Mouse (Mus musculus): ENCODE data around the gene Osbpl5. TPM values are rescaled to one million over a fixed set of nuclear protein-coding genes. Genes with fewer than 3 reads are reported as not detected.

The Osbpl5 gene
- polyA plus RNA-seq, 1 experiment from 2014 or later: 26.4 TPM

Small RNA genes within 50 kb of the gene (microRNA-seq; reads per million reads assigned to microRNA genes)
- gene Gm22064: not detected

Other genes starting within 250 kb of the Osbpl5 start
- 175 and 192 TPM in 2 replicates for gene Nap1l4, start 207.9 kb downstream of the Osbpl5 start, polyA plus RNA-seq (2015; fragmentation: Nextera tagmentation; extraction: Ambion mirVana)
- gene Cars, start 156.9 kb downstream of the Osbpl5 start, polyA plus RNA-seq (2015; fragmentation: Nextera tagmentation; extraction: Ambion mirVana): 56.4 and 62.8 TPM in 2 replicates
- gene Tnfrsf26, start 128.3 kb downstream of the Osbpl5 start, polyA plus RNA-seq (2015; fragmentation: Nextera tagmentation; extraction: Ambion mirVana): 0.27 and 0.33 TPM in 2 replicates
- 3.4 and 4.5 TPM in 2 replicates for gene Tnfrsf22, start 107.3 kb downstream of the Osbpl5 start, polyA plus RNA-seq (2015; fragmentation: Nextera tagmentation; extraction: Ambion mirVana)
- 1.2 and 1.4 TPM in 2 replicates for gene Tnfrsf23, start 71.1 kb downstream of the Osbpl5 start, polyA plus RNA-seq (2015; fragmentation: Nextera tagmentation; extraction: Ambion mirVana)
- not detected in 2 replicates for gene Mrgprg, start 10.0 kb upstream of the Osbpl5 start, polyA plus RNA-seq (2015; fragmentation: Nextera tagmentation; extraction: Ambion mirVana)
- 1.4 and 1.5 TPM in 2 replicates for gene Mrgpre, start 27.5 kb upstream of the Osbpl5 start, polyA plus RNA-seq (2015; fragmentation: Nextera tagmentation; extraction: Ambion mirVana)
- 25.4 and 29.4 TPM in 2 replicates for gene Nadsyn1, start 65.9 kb upstream of the Osbpl5 start, polyA plus RNA-seq (2015; fragmentation: Nextera tagmentation; extraction: Ambion mirVana)
- gene Dhcr7, start 66.2 kb upstream of the Osbpl5 start, polyA plus RNA-seq (2015; fragmentation: Nextera tagmentation; extraction: Ambion mirVana): 98.0 and 105 TPM in 2 replicates
- gene Gm498, start 109.9 kb upstream of the Osbpl5 start, polyA plus RNA-seq (2015; fragmentation: Nextera tagmentation; extraction: Ambion mirVana): not detected in 2 replicates
- gene Shank2, start 244.9 kb upstream of the Osbpl5 start, polyA plus RNA-seq (2015; fragmentation: Nextera tagmentation; extraction: Ambion mirVana): 1.0 and 1.2 TPM in 2 replicates